Mouse (Mus musculus) G1E (cell line): Measurements from ENCODE around the gene Pex3. TPM values are rescaled to one million over a fixed set of nuclear protein-coding genes. Genes with fewer than 3 reads are reported as not detected.
A peak's percentile ranks its signal among the peaks of the same experiment; 100 is the strongest.

Experiments used
- ATAC-seq: 2 replicates; pipeline ENCODE4 v1.8.0; 2016; ENCODE audit warnings: mild to moderate bottlenecking; ENCODE audit not compliant: insufficient number of reproducible peaks, poor library complexity, low FRiP score, severe bottlenecking; ENCODE audit errors: extremely low read depth
- DNase-seq: peaks from one replicate; pipeline ENCODE4 v3.0.0; 2012; ENCODE audit warnings: low spot score
- H3K27me3 ChIP-seq: 2 replicates; pipeline ENCODE4 v1.6.1; 2012; ENCODE audit warnings: mild to moderate bottlenecking, low read length, inconsistent platforms; ENCODE audit not compliant: insufficient read depth
- H3K36me3 ChIP-seq: replicated peaks from 2 replicates; pipeline ENCODE3; 2012; ENCODE audit warnings: mild to moderate bottlenecking, inconsistent platforms
- H3K4me1 ChIP-seq: 2 replicates; pipeline ENCODE4 v1.6.1; 2012; ENCODE audit warnings: low read depth, low read length, inconsistent platforms, mixed read lengths; ENCODE audit not compliant: insufficient read depth
- H3K4me3 ChIP-seq: 2 replicates; pipeline ENCODE4 v1.5.1; 2012; ENCODE audit warnings: low read depth, mild to moderate bottlenecking, inconsistent platforms, low read length, moderate library complexity, mixed read lengths
- H3K9me3 ChIP-seq: replicated peaks from 2 replicates; pipeline ENCODE4 v1.6.1; 2012; ENCODE audit warnings: inconsistent platforms
- CTCF ChIP-seq: IDR thresholded peaks from 2 replicates; pipeline ENCODE4 v1.5.1; 2012; ENCODE audit warnings: low read depth, low read length, inconsistent platforms, mixed read lengths
- GATA1 ChIP-seq: IDR thresholded peaks from 2 replicates; pipeline ENCODE4 v1.6.1; 2012; ENCODE audit warnings: borderline replicate concordance, low read length, inconsistent platforms, mixed read lengths
- GATA2 ChIP-seq: IDR thresholded peaks from 2 replicates; pipeline ENCODE4 v1.6.1; 2012; ENCODE audit warnings: low read depth, low read length, inconsistent platforms, borderline replicate concordance
- POLR2AphosphoS5 ChIP-seq: IDR thresholded peaks from 2 replicates; pipeline ENCODE4 v1.6.1; 2012; ENCODE audit warnings: low read depth, low read length, inconsistent platforms; ENCODE audit not compliant: insufficient replicate concordance
- TAL1 ChIP-seq: conservative IDR thresholded peaks from 2 replicates; pipeline ENCODE4 v1.6.1; 2012; ENCODE audit warnings: low read depth, low read length, inconsistent platforms, mixed read lengths
- polyA plus RNA-seq: library from polyadenylated mRNA; stranded (reverse); fragments of >175 nt; gene quantifications from 2 replicates; pipeline ENCODE4 v1.2.3, GENCODE M21; 2012
- total RNA-seq, 2 experiments: library from RNA; stranded (forward) in 1 of 2; stranded (reverse) in 1 of 2; fragments of 200-1000 nt in 1 of 2; fragments of >200 nt in 1 of 2; fragmentation: Nextera tagmentation in 1 of 2; gene quantifications; 2 replicates each; pipeline ENCODE4 v1.2.3; 2014 to 2017

The Pex3 gene
- total RNA-seq (2014; fragmentation: Nextera tagmentation) (25.1 and 36.7 TPM in 2 replicates), total RNA-seq (2017) (17.3 and 18.8 TPM in 2 replicates), polyA plus RNA-seq (8.1 and 9.1 TPM in 2 replicates)

DNA sequence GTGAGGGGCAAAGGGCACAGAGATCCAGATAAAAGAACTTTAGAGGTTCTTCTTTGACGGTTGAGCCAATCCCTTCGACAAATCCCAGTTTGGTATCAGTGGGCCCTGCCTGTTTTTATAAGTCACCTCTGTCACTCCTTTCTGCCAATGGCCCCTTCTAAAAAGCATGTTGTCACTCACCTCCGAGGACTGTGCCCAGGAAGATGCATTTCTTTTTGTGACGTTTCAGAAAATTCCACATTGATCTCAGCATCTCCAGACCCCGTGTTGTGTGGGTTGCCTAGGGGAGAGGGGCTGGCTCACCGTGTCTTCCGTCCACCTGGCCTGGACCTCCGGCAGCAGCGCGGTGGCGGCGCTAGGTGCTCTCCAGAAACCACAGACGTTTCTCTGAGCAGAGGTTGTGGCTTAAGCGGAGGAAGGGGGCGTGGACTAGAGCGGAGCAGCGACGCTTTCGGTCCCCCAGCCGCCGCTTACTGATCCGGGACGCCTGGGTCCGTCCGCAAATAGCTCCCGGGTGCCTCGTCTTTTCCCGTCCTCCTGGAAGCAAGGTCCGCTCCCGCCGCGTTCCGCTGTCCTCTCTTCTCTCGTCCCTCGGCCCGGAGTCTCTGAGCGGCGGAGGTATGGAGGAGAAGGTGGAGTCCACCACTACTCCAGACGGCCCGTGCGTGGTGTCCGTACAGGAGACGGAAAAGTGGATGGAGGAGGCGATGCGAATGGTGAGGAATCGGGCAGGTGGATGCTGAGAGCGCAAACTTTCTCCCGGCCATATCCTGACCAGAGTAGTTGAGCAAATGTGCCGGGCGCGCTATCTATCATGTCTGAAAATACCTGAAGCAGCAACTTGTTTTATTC is at the start of gene Pex3, which contains the start of gene Adat2:
Pex3 (minus strand) TSS at position 497 of the 852 bp plus-strand sequence.
Adat2 (plus strand) TSS at position 249 of the 852 bp plus-strand sequence.
- H3K4me3 ChIP-seq: peak within 1 kb of the TSS; percentile 84
- H3K27me3 ChIP-seq: no peaks in the 10 kb centered on the region
- ATAC-seq: peak; percentile 95
- H3K36me3 ChIP-seq: peaks cover 37% of the 10 kb centered on the region
- H3K4me1 ChIP-seq: peaks cover 12% of the 10 kb centered on the region
- no peaks in the 10 kb centered on the region for H3K9me3 ChIP-seq
- no peak for TF ChIP-seq GATA2
- no peak for TF ChIP-seq TAL1
- no peak for TF ChIP-seq GATA1
- TF ChIP-seq CTCF: no peak
- no peak for TF ChIP-seq POLR2AphosphoS5
- peak; percentile 77 for DNase-seq

DNA sequence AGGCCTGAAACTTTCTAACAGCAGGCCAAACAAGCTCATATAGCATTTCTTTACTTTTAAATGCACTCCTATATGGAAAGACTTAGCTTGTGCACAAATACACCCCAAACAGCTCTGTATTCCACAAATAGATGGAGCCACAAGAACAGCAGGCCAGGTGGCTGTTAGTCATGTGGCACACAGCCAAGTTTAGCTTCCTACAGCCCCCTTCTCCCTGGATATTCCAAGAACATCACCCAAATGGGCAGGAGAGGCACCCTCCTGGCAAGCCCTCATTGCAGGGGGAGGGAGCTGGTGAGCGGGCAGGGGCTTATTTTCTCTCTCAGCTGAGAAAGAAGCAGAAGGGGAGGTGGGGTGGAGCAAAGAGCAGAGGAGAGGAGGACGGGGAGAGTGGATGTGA is 48.0 kb upstream of the Pex3 start:
- Histone ChIP-seq H3K36me3 (no peaks in the 10 kb centered on the region), H3K4me1 (no peaks in the 10 kb centered on the region), H3K4me3 (no peak overlapping the region), H3K9me3 (no peaks in the 10 kb centered on the region), H3K27me3 (peaks cover 2% of the 10 kb centered on the region; the same call in 1 of the 2 replicates)
- TF ChIP-seq CTCF (no peak), GATA2 (no peak), GATA1 (no peak), TAL1 (no peak)
- no peak for DNase-seq
- no peak for ATAC-seq

DNA sequence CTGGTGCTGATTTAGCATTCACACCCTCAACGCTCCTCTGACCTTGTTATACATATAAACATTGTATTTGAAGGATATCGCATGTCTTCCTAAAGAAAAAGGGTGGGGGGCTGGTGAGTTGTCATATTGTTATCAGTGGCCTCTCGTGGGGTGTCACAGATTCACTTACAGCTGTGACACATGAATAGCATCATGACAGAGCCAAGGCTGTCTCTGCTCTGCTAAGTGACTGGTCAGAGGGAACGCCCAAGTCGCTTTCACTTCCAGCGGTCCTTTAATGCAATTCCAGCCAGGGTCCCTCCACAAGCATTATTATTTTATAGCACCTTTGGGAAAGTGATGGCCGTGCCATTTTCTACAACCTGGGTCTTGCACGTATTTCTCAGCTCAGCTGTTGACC is 44.5 kb upstream of the Pex3 start:
- H3K4me3 ChIP-seq: no peak overlapping the region
- no peaks in the 10 kb centered on the region for H3K9me3 ChIP-seq
- DNase-seq (no peak), ATAC-seq (no peak)
- TF ChIP-seq GATA1 (no peak), TAL1 (no peak), POLR2AphosphoS5 (no peak), CTCF (no peak), GATA2 (no peak)
- H3K4me1 ChIP-seq: no peaks in the 10 kb centered on the region
- H3K36me3 ChIP-seq: no peaks in the 10 kb centered on the region
- peaks cover 3% of the 10 kb centered on the region; the same call in 1 of the 2 replicates for H3K27me3 ChIP-seq

DNA sequence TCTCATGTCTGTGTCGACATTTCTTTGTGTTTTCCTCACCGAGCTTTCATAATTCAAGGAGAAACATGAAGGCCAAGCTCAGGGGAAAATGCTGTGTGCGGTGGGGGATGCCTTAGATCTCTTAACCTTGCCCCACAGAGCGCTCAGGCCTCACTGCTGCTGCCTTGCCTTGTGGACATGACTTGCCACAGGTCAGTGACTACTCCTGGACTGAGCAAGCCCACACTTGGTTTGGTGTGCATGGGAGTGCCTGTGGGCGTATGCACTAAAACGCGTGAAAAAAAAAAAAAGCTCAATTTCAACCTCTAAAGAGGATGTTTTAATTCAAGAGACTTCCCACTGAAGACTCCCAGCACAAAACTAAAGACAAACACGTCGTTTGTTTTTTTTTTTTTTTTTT is 43.9 kb upstream of the Pex3 start:
- no peak for DNase-seq
- Histone ChIP-seq H3K36me3 (no peaks in the 10 kb centered on the region), H3K4me3 (no peak overlapping the region), H3K9me3 (peaks cover 4% of the 10 kb centered on the region; the same call in 1 of the 2 replicates), H3K4me1 (no peaks in the 10 kb centered on the region), H3K27me3 (peaks cover 3% of the 10 kb centered on the region; the same call in 1 of the 2 replicates)
- TF ChIP-seq GATA1: no peak
- ATAC-seq: no peak

DNA sequence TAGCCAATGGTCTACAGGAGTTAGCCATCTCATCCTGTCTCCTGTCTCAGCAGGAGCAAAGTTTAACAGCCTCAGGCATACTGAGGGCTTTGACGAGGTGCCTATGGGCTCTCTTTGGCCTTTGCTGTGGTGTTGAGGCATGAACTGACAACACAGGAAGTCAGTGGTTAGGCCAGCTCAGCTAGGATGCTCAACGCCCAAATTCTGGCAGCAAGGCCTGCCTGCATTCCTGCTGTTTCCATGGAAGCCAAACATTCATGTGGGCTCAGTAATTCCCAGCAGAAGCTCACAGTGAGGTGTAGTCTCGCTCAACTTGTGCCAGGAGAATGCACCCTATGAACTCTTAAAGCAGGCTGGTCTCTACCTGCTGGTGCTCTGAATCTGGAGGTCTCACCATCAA is 43.1 kb upstream of the Pex3 start:
- Histone ChIP-seq H3K4me3 (no peak overlapping the region), H3K4me1 (no peaks in the 10 kb centered on the region), H3K9me3 (peaks cover 6% of the 10 kb centered on the region; the same call in 1 of the 2 replicates), H3K36me3 (no peaks in the 10 kb centered on the region), H3K27me3 (peaks cover 3% of the 10 kb centered on the region; the same call in 1 of the 2 replicates)
- no peak for DNase-seq
- TF ChIP-seq CTCF: no peak
- TF ChIP-seq POLR2AphosphoS5: no peak
- TF ChIP-seq GATA2: no peak
- no peak for TF ChIP-seq TAL1
- TF ChIP-seq GATA1: no peak
- ATAC-seq: no peak

DNA sequence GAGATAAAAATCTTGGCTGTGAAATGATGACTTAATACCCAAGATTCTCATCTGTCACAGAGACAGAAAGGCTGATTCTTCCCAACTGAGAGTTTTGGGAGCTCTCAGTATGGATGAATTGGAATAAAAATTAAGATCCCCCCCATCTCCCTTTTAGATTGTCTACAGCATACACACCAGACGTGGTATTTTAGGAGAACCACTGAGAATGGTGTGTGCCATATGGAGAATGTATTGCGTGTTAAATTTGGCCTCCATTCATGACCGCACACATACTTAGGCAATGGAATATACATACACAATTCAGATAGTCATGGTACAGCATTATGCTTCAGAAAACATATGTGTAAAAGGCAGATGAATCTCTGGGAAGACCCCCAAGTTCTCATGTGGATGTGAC is 40.6 kb upstream of the Pex3 start:
- Histone ChIP-seq H3K4me3 (no peak overlapping the region), H3K36me3 (no peaks in the 10 kb centered on the region), H3K9me3 (peaks cover 6% of the 10 kb centered on the region; the same call in 1 of the 2 replicates), H3K27me3 (peaks cover 3% of the 10 kb centered on the region; the same call in 1 of the 2 replicates), H3K4me1 (no peaks in the 10 kb centered on the region)
- no peak for DNase-seq
- ATAC-seq: no peak
- no peak for TF ChIP-seq POLR2AphosphoS5
- TF ChIP-seq GATA2: no peak
- no peak for TF ChIP-seq TAL1
- TF ChIP-seq CTCF: no peak
- TF ChIP-seq GATA1: no peak
